Mouse (Mus musculus) splenic B cell, adult 2 months (primary cell): ENCODE measurements around the gene Hipk4.

Source experiments
- DNase-seq: peaks from one replicate; pipeline ENCODE4 v3.0.0-alpha.2; 2011; ENCODE audit warnings: low read depth, low spot score
- H3K27me3 ChIP-seq: 2 replicates; pipeline ENCODE4 v1.6.1; 2012; ENCODE audit warnings: mild to moderate bottlenecking, low read length, moderate library complexity, mixed read lengths; ENCODE audit not compliant: control insufficient read depth, poor library complexity, insufficient read depth, severe bottlenecking
- H3K36me3 ChIP-seq: 2 replicates; pipeline ENCODE4 v1.6.1; 2012; ENCODE audit warnings: mild to moderate bottlenecking, low read length, moderate library complexity, mixed read lengths; ENCODE audit not compliant: control insufficient read depth, poor library complexity, insufficient read depth, severe bottlenecking

The Hipk4 gene

GRCm38 (mm10) chr7:27522967-27523366, at the start of gene Hipk4:
Gene Hipk4 (plus strand): TSS chr7:27523267.
- no peak for DNase-seq
- Histone ChIP-seq H3K27me3 (no peaks in the 10 kb centered on the region), H3K36me3 (no peaks in the 10 kb centered on the region)

DNA sequence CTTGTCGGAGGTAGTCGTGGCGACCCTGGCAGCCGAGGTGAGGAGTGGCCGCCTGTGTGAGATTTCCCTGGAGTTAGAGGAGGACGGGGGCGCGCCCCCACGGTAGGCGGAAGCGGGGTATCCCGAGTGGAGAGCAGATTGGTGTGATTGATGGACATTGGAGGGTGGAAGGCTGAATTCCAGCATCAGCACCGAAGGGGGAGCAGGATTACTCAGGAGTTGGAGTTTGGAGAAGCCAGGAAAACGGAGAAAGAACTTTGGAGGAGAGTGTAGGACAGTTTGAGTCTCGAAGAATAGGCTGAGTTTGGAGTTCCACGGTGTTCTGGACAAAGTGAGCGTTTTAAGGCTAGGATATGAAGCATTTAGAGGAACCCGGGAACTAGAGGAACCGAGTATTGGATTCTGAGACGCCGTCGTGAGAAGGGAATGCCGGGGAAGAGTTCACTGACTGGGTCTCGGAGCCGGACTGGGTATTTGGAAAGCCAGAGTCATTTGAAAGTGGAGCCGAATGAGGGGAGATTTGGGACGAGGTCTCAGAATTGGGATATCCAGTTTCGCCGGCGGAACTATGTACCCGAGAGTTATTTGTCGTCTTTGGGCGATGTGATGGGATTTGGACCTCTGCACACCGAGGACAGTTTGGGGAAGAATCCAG, 49.1 kb upstream of the Hipk4 start:
- H3K27me3 ChIP-seq, result no peaks in the 10 kb centered on the region
- DNase-seq, result no peak
- H3K36me3 ChIP-seq, result peaks cover 3% of the 10 kb centered on the region; the same call in 1 of the 2 replicates

- DNase-seq, result peak; percentile 99
- Histone ChIP-seq H3K36me3 (peaks cover 3% of the 10 kb centered on the region; the same call in 1 of the 2 replicates), H3K27me3 (no peaks in the 10 kb centered on the region)
Measured at GRCm38 (mm10) chr7:27474490-27474954, 48.5 kb upstream of the Hipk4 start.

DNA sequence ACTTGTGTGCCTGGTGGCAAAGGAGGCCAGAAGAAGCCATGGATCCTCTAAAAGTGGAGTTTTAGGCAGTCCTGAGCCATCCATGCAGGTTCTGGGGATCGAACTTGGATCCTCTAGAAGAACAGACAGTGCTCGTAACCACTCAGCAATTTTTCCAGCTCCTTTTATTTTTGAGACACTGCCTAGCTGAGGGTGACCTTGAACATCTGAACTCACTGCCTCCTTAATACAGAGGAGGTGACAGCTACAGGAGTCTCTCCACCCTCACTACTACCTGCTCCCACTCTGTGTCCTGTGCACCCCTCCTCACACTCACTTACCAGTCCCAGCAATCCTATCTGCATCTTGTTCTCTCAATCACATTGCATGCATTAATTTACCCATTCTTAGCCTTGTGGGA, 47.5 kb upstream of the Hipk4 start:
- no peak for DNase-seq
- H3K36me3 ChIP-seq, result peaks cover 3% of the 10 kb centered on the region; the same call in 1 of the 2 replicates
- H3K27me3 ChIP-seq, result no peaks in the 10 kb centered on the region

DNA sequence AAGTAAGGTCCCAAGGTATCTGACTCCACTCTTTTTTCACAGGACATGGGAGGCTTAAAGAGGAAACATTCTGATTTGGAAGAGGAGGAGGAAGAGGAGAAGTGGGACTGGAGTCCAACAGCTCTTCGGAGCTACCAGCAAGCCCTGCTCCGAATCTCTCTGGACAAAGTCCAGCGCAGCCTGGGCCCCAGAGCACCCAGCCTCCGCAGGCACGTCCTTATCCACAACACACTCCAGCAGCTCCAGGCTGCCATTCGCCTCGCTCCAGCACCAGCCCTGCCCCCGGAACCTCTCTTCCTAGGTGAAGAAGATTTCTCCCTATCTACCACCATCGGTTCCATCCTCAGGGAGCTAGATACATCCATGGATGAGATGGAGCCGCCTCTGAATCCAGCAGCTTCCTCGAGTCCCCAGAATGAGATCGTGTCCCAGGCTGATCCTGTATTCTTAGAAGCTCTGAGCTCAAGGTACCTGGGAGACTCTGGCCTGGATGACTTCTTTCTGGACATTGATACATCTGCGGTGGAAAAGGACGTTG, 46.9 kb upstream of the Hipk4 start:
- no peak for DNase-seq
- Histone ChIP-seq H3K27me3 (no peaks in the 10 kb centered on the region), H3K36me3 (peaks cover 3% of the 10 kb centered on the region; the same call in 1 of the 2 replicates)

DNA sequence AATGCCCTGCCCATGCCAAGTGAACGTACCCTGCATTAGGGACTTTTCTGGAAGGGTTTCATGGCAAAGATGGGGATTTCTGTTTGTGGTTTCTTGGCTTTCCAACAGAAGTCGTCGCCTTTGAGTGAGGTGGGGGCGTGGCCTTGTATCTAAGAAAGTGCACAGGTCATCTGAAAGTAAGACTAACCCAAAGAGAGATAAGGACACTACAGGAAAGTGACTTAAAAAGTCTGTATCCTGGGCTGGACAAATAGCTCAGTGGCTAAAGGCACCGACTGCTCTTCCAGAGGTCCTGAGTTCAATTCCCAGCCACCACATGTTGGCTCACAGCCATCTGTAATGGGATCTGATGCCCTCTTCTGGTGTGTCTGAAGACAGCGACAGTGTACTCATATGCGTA, 44.5 kb upstream of the Hipk4 start:
- no peak for DNase-seq
- Histone ChIP-seq H3K36me3 (peaks cover 3% of the 10 kb centered on the region; the same call in 1 of the 2 replicates), H3K27me3 (no peaks in the 10 kb centered on the region)

DNA sequence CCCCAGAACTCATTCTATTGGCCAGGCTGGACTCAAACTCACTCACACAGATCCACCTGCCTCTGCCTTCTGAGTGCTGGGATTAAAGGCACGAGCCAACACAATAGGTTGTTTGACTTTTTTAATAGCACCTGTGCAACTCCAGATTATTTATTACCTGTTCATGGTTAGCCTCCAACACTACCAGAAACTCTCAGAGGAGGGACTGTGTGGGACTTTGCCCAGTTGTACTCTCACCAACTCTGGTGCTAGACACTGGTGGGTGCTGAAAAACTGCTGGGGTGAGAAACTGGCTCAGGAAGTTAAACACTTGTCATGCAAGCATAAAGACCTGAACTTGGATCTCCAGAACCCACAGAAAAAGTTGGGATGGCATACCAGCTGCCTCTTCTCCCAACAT, 43.3 kb upstream of the Hipk4 start:
- Histone ChIP-seq H3K27me3 (no peaks in the 10 kb centered on the region), H3K36me3 (peaks cover 3% of the 10 kb centered on the region; the same call in 1 of the 2 replicates)
- DNase-seq, result no peak

- no peaks in the 10 kb centered on the region for H3K27me3 ChIP-seq
- no peak for DNase-seq
Measured at GRCm38 (mm10) chr7:27480506-27480905, 42.6 kb upstream of the Hipk4 start.

GRCm38 (mm10) chr7:27480927-27481626, 42.0 kb upstream of the Hipk4 start:
- Histone ChIP-seq H3K36me3 (peaks cover 3% of the 10 kb centered on the region; the same call in 1 of the 2 replicates), H3K27me3 (no peaks in the 10 kb centered on the region)
- DNase-seq, result no peak

More at GRCm38 (mm10) chr7:27480506-27480905, 42.6 kb upstream of the Hipk4 start:
- H3K36me3 ChIP-seq, result peaks cover 3% of the 10 kb centered on the region; the same call in 1 of the 2 replicates

- peak; percentile 73 for DNase-seq
- Histone ChIP-seq H3K27me3 (no peaks in the 10 kb centered on the region), H3K36me3 (no peaks in the 10 kb centered on the region)
Measured at GRCm38 (mm10) chr7:27481627-27481969, 41.5 kb upstream of the Hipk4 start.

- no peak for DNase-seq
- Histone ChIP-seq H3K27me3 (no peaks in the 10 kb centered on the region), H3K36me3 (no peaks in the 10 kb centered on the region)
Measured at GRCm38 (mm10) chr7:27483860-27484259, 39.2 kb upstream of the Hipk4 start.

GRCm38 (mm10) chr7:27486102-27486769, 36.8 kb upstream of the Hipk4 start:
- no peaks in the 10 kb centered on the region for H3K27me3 ChIP-seq
- no peak for DNase-seq
- H3K36me3 ChIP-seq, result peaks cover 4% of the 10 kb centered on the region; the same call in 1 of the 2 replicates

GRCm38 (mm10) chr7:27486770-27487697, 36.0 kb upstream of the Hipk4 start, which contains the start of gene Sertad1:
Gene Sertad1 (plus strand): TSS chr7:27486910.
- peak; percentile 100 for DNase-seq
- H3K36me3 ChIP-seq, result peaks cover 4% of the 10 kb centered on the region; the same call in 1 of the 2 replicates
- no peaks in the 10 kb centered on the region for H3K27me3 ChIP-seq
